Mouse (Mus musculus) liver, embryonic 16.5 days (tissue): Measurements from ENCODE around the gene Prr14l. TPM values are rescaled to one million over a fixed set of nuclear protein-coding genes. Genes with fewer than 3 reads are reported as not detected.
"Not testable (repeated sequence)": the region's sequence is repeated elsewhere in the genome, so short reads cannot be mapped to it uniquely, and the experiment has no call there.

ENCODE experiments used
- ATAC-seq: fragments of 200-750 bp; cut with Nextera tagmentation; 2 replicates; pipeline ENCODE4 v1.8.0; 2017; ENCODE audit warnings: low read depth, mild to moderate bottlenecking, moderate number of reproducible peaks, moderate library complexity
- H3K27ac ChIP-seq: fragments of 300-500 bp; sonication (generic); 2 replicates; pipeline ENCODE4 v1.5.1; 2014; ENCODE audit warnings: mild to moderate bottlenecking, low read length
- H3K27me3 ChIP-seq: fragments of 300-500 bp; sonication (generic); 2 replicates; pipeline ENCODE4 v1.6.1; 2014; ENCODE audit warnings: low read depth, low read length, mixed read lengths; ENCODE audit not compliant: control insufficient read depth, insufficient read depth
- H3K36me3 ChIP-seq: fragments of 300-500 bp; sonication (generic); 2 replicates; pipeline ENCODE4 v1.6.1; 2014; ENCODE audit warnings: mild to moderate bottlenecking; ENCODE audit not compliant: control insufficient read depth, insufficient read depth
- H3K4me1 ChIP-seq: fragments of 300-500 bp; sonication (generic); 2 replicates; pipeline ENCODE4 v1.6.1; 2014; ENCODE audit warnings: low read depth, low read length, mixed read lengths; ENCODE audit not compliant: control insufficient read depth
- H3K4me2 ChIP-seq: fragments of 300-500 bp; sonication (generic); 2 replicates; pipeline ENCODE4 v1.6.1; 2014; ENCODE audit warnings: low read depth, low read length, mixed read lengths
- H3K4me3 ChIP-seq: fragments of 300-500 bp; sonication (generic); 2 replicates; pipeline ENCODE4 v1.5.1; 2014; ENCODE audit warnings: low read depth, mild to moderate bottlenecking, low read length
- H3K9ac ChIP-seq: fragments of 300-500 bp; sonication (generic); 2 replicates; pipeline ENCODE4 v1.6.1; 2014; ENCODE audit warnings: low read depth, low read length
- H3K9me3 ChIP-seq: fragments of 300-500 bp; sonication (generic); replicated peaks from 2 replicates; pipeline ENCODE4 v1.6.1; 2016; ENCODE audit warnings: low read length; ENCODE audit not compliant: control insufficient read depth
- whole genome bisulfite sequencing: fragments of 180-500 bp; shearing (Covaris S2); extraction: QIAGEN DNeasy Blood & Tissue Kit; methylation state at CpG from one replicate; pipeline ENCODE4 v1.1.7; 2014; ENCODE audit not compliant: insufficient replicate concordance; 5-methylcytosine and 5-hydroxymethylcytosine counted together
- polyA plus RNA-seq: library from polyadenylated mRNA; unstranded; fragments of >200 nt; fragmentation: Nextera tagmentation; extraction: Ambion mirVana; gene quantifications from 2 replicates; pipeline ENCODE4 v1.2.1, GENCODE M21; 2015

The Prr14l gene
- polyA plus RNA-seq, 1 experiment from 2014 or later: 6.2 TPM

DNA sequence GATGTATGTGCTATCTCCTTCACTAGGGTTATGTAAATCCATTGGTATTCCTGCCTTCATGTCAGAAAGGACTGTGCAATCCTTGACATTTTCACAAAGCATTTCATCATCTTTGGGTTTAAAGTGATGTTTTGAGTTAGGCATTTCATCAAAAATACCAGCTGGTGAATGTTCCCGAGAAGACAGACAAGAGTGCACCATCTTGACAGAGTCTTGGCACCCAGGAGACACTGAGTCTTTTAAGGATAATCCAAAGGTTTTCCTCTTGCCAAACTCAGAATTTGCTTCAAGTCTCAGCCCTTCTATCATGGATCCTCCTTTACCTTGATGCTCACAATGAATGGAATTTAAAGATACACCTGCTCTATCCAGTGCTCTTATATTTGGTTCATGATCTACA is 25.3 kb downstream of the Prr14l start:
- not testable (repeated sequence) for H3K4me1 ChIP-seq, ATAC-seq, H3K4me3 ChIP-seq, H3K27me3 ChIP-seq, H3K9ac ChIP-seq, H3K4me2 ChIP-seq, H3K9me3 ChIP-seq, H3K27ac ChIP-seq
- peaks cover 30% of the 10 kb centered on the region for H3K36me3 ChIP-seq
- WGBS: 71% methylated on average over 1 of the region's 1 CpGs

- 85% methylated on average over 7 of the region's 7 CpGs for WGBS
- Histone ChIP-seq H3K4me1 (no peaks in the 10 kb centered on the region), H3K36me3 (peaks cover 23% of the 10 kb centered on the region), H3K27me3 (no peaks in the 10 kb centered on the region), H3K4me2 (no peak within 1 kb of the TSS), H3K27ac (no peak within 1 kb of the TSS), H3K9me3 (no peaks in the 10 kb centered on the region), H3K4me3 (no peak within 1 kb of the TSS), H3K9ac (no peak within 1 kb of the TSS)
- ATAC-seq: no peak
These were observed 27.0 kb downstream of the Prr14l start, which contains the start of gene Gm20671 for GRCm38 (mm10) chr5:32827009-32827408. Gm20671 (minus strand) TSS chr5:32827109.

- H3K36me3 ChIP-seq: peaks cover 22% of the 10 kb centered on the region
- no peak overlapping the region for H3K4me2 ChIP-seq
- H3K27ac ChIP-seq: no peak overlapping the region
- no peak overlapping the region for H3K4me3 ChIP-seq
- ATAC-seq: no peak
- 86% methylated on average over 8 of the region's 8 CpGs for WGBS
- H3K27me3 ChIP-seq: no peaks in the 10 kb centered on the region
- no peaks in the 10 kb centered on the region for H3K4me1 ChIP-seq
- H3K9me3 ChIP-seq: no peaks in the 10 kb centered on the region
- no peak overlapping the region for H3K9ac ChIP-seq
These were observed 33.6 kb downstream of the Prr14l start for GRCm38 (mm10) chr5:32820471-32820870.

DNA sequence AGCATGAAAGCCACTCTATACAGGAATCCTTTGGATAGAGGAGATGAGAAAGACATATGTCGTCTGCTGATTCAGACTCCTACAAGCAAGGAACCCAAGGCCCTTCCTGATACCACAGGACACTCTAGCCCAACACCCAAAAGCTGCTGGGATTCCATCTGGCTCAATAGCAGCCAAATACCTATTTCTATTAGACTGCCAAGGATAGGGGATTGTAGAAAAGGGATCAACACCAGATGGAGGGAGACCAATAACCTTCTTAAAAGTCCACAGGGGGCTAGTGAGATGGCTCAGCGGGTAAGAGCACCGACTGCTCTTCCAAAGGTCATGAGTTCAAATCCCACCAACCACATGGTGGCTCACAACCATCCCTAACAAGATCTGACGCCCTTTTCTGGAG is 38.7 kb downstream of the Prr14l start:
- 78% methylated on average over 4 of the region's 4 CpGs for WGBS
- Histone ChIP-seq H3K4me2 (no peak overlapping the region), H3K9ac (no peak overlapping the region), H3K27ac (no peak overlapping the region), H3K9me3 (no peaks in the 10 kb centered on the region), H3K4me3 (no peak overlapping the region), H3K27me3 (no peaks in the 10 kb centered on the region), H3K36me3 (peaks cover 22% of the 10 kb centered on the region), H3K4me1 (no peaks in the 10 kb centered on the region)
- no peak for ATAC-seq

- ATAC-seq, H3K27ac ChIP-seq, H3K4me3 ChIP-seq, H3K36me3 ChIP-seq, H3K9me3 ChIP-seq, H3K9ac ChIP-seq, H3K27me3 ChIP-seq, H3K4me2 ChIP-seq: not testable (repeated sequence)
- H3K4me1 ChIP-seq: peaks cover 15% of the 10 kb centered on the region
- WGBS: 43% methylated on average over 1 of the region's 1 CpGs
These were observed 67.6 kb downstream of the Prr14l start for GRCm38 (mm10) chr5:32786454-32786853.

GRCm38 (mm10) chr5:32785313-32785915 is 68.6 kb downstream of the Prr14l start, which contains the start of gene Pisd:
Pisd (minus strand) TSS chr5:32785646.
- peak within 1 kb of the TSS; percentile 59 for H3K9ac ChIP-seq

DNA sequence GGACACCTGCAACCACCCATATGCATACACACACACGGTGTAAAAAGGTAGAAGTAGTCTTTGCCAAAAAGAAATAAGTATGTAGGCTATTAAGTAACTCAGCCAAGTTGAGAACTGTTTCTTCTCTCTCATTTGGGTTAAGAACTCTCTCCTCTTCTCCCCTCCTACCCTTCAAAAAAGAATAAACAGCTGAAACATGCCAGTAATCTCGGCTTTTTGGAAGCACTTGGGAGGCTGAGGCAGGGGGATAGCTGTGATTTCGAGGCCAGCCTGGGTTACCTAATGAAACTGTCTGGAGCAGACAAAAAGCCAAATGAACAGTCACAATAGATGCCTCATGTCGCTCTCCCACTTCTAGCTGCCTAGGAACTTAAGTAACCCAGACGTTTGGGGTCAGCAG is 69.3 kb downstream of the Prr14l start:
- H3K9ac ChIP-seq: peak overlapping the region; percentile 59
- no peak for ATAC-seq
- H3K9me3 ChIP-seq: no peaks in the 10 kb centered on the region
- WGBS: 16% methylated on average over 5 of the region's 5 CpGs
- H3K27ac ChIP-seq: peak overlapping the region; percentile 53
- no peaks in the 10 kb centered on the region; the same call in 1 of the 2 replicates for H3K36me3 ChIP-seq
- H3K27me3 ChIP-seq: no peaks in the 10 kb centered on the region
- H3K4me1 ChIP-seq: peaks cover 17% of the 10 kb centered on the region
- peak overlapping the region; percentile 75 for H3K4me3 ChIP-seq
- H3K4me2 ChIP-seq: peak overlapping the region; percentile 97

More at GRCm38 (mm10) chr5:32785313-32785915, 68.6 kb downstream of the Prr14l start, which contains the start of gene Pisd:
- WGBS: under 1% methylated on average over 52 of the region's 52 CpGs
- Histone ChIP-seq H3K27ac (peak within 1 kb of the TSS; percentile 53), H3K4me3 (peak within 1 kb of the TSS; percentile 75), H3K4me1 (peaks cover 17% of the 10 kb centered on the region), H3K36me3 (no peaks in the 10 kb centered on the region; the same call in 1 of the 2 replicates), H3K27me3 (no peaks in the 10 kb centered on the region), H3K9me3 (no peaks in the 10 kb centered on the region), H3K4me2 (peak within 1 kb of the TSS; percentile 97)
- ATAC-seq: peak; percentile 100

- Histone ChIP-seq H3K36me3 (no peaks in the 10 kb centered on the region), H3K27me3 (no peaks in the 10 kb centered on the region), H3K9me3 (no peaks in the 10 kb centered on the region), H3K4me1 (peaks cover 17% of the 10 kb centered on the region), H3K27ac (no peak overlapping the region), H3K9ac (no peak overlapping the region), H3K4me3 (no peak overlapping the region), H3K4me2 (no peak overlapping the region)
- no peak for ATAC-seq
- WGBS: 39% methylated on average over 5 of the region's 5 CpGs
These were observed 72.5 kb downstream of the Prr14l start for GRCm38 (mm10) chr5:32781596-32781995.

GRCm38 (mm10) chr5:32778168-32778567 is 75.9 kb downstream of the Prr14l start:
- ATAC-seq: no peak

More at GRCm38 (mm10) chr5:32778168-32778567, 75.9 kb downstream of the Prr14l start:
- Histone ChIP-seq H3K4me1 (peaks cover 4% of the 10 kb centered on the region; the same call in 1 of the 2 replicates), H3K36me3 (no peaks in the 10 kb centered on the region), H3K9me3 (no peaks in the 10 kb centered on the region), H3K27ac (no peak overlapping the region), H3K4me3 (no peak overlapping the region), H3K4me2 (no peak overlapping the region), H3K27me3 (no peaks in the 10 kb centered on the region), H3K9ac (no peak overlapping the region)
- 44% methylated on average over 3 of the region's 3 CpGs for WGBS
